Mouse (Mus musculus): ENCODE measurements around the gene Erg. TPM values are rescaled to one million over a fixed set of nuclear protein-coding genes. Genes with fewer than 3 reads are reported as not detected.
A peak's percentile ranks its signal among the peaks of the same experiment; 100 is the strongest.

Gene Erg
- polyA plus RNA-seq, 1 experiment from 2014 or later, result 0.75 TPM

GRCm38 (mm10) chr16:95353838-95354237 is 232.6 kb downstream of the Erg start:
- no peak overlapping the region for H3K4me2 ChIP-seq (ENCODE audit: low read length)
- no peak overlapping the region for H3K27ac ChIP-seq (ENCODE audit: low read depth, low read length)
- H3K4me1 ChIP-seq (ENCODE audit: control insufficient read depth, insufficient read depth, low read length), result no peaks in the 10 kb centered on the region
- H3K9ac ChIP-seq (ENCODE audit: low read length), result no peak overlapping the region
- ATAC-seq (no peak), DNase-seq (ENCODE audit: low spot score) (no peak)
- no peaks in the 10 kb centered on the region for H3K27me3 ChIP-seq (replicated peaks; ENCODE audit: control insufficient read depth, insufficient read depth, low read length)
- 82% methylated on average over 8 of the region's 8 CpGs for WGBS
- no peak overlapping the region for H3K4me3 ChIP-seq (ENCODE audit: low read depth, low read length)
- no peaks in the 10 kb centered on the region for H3K36me3 ChIP-seq (ENCODE audit: control insufficient read depth, insufficient read depth, low read length)
- H3K9me3 ChIP-seq (replicated peaks; ENCODE audit: control insufficient read depth, low read length), result no peaks in the 10 kb centered on the region

DNA sequence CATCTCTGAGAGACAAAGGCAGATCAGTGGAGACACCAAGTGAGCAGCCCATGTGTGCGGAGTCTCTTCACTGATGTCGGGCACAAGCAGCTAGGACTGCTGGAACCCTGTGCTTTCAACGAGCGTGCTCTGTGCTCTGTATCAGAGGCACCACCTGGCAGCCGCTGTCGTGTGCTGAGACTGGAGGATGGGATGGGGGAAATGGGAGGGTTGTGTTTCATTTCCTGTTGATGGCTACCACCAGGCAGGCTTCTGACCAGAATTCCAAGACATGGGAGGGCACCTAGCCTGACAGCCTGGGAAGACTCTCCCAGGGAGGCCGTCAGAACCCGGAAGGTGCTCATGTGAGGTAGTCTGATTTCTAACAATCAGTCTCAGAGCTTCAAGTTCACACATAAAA is 234.1 kb downstream of the Erg start:
- Histone ChIP-seq H3K9me3 (replicated peaks; ENCODE audit: control insufficient read depth, low read length) (no peaks in the 10 kb centered on the region), H3K27ac (ENCODE audit: low read depth, low read length) (no peak overlapping the region), H3K4me1 (ENCODE audit: control insufficient read depth, insufficient read depth, low read length) (no peaks in the 10 kb centered on the region), H3K27me3 (replicated peaks; ENCODE audit: control insufficient read depth, insufficient read depth, low read length) (no peaks in the 10 kb centered on the region), H3K36me3 (ENCODE audit: control insufficient read depth, insufficient read depth, low read length) (no peaks in the 10 kb centered on the region), H3K4me3 (ENCODE audit: low read depth, low read length) (no peak overlapping the region), H3K4me2 (ENCODE audit: low read length) (no peak overlapping the region), H3K9ac (ENCODE audit: low read length) (no peak overlapping the region)
- DNase-seq (ENCODE audit: low spot score), result no peak
- WGBS, result 61% methylated on average over 8 of the region's 8 CpGs
- ATAC-seq, result no peak

DNA sequence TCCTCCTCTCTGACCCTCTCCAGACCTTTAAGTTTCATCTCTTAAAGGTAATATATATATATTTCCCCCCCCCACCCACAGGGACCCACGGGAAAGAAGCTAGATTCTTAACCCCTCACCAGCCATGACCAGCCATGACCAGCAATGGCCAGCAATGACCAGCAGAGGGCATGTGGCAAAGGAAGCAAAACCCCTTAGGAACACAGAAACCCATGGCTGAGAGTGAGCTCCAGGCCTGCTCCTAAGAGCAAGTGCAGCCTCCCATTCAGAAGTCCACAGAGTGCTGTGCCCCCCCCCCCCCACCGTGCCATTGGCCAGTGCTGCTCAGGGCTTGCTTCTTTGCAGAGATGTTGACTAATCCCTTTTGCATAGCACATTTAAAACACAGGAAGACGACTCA is 235.9 kb downstream of the Erg start:
- DNase-seq (ENCODE audit: low spot score) (peak; percentile 68), ATAC-seq (peak; percentile 57)
- H3K9ac ChIP-seq (ENCODE audit: low read length), result no peak overlapping the region
- H3K4me1 ChIP-seq (ENCODE audit: control insufficient read depth, insufficient read depth, low read length), result no peaks in the 10 kb centered on the region
- H3K4me3 ChIP-seq (ENCODE audit: low read depth, low read length), result no peak overlapping the region
- no peaks in the 10 kb centered on the region for H3K9me3 ChIP-seq (replicated peaks; ENCODE audit: control insufficient read depth, low read length)
- no peaks in the 10 kb centered on the region for H3K36me3 ChIP-seq (ENCODE audit: control insufficient read depth, insufficient read depth, low read length)
- H3K4me2 ChIP-seq (ENCODE audit: low read length), result no peak overlapping the region
- no peaks in the 10 kb centered on the region for H3K27me3 ChIP-seq (replicated peaks; ENCODE audit: control insufficient read depth, insufficient read depth, low read length)
- no peak overlapping the region for H3K27ac ChIP-seq (ENCODE audit: low read depth, low read length)
- WGBS, result 29% methylated on average over 3 of the region's 3 CpGs

DNA sequence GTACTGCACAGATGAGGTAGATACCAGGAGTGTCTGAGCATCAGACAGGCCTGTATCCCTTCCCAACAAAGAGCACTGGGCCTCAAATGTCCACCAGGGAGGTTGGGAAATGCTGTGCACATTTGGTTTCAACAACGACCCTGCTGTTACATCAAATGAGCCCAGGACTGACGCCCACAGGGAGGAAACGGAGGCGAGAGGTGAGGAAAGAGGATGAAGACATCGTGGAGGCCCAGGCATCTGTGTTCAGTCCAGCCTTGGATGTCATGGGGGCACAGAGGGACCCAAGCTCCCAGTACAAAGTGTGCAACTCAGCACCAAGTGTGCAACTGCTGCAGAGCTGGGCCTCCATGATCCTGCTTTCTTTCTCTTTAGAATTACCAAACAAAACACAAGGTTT is 236.6 kb downstream of the Erg start:
- Histone ChIP-seq H3K9ac (ENCODE audit: low read length) (no peak overlapping the region), H3K4me1 (ENCODE audit: control insufficient read depth, insufficient read depth, low read length) (no peaks in the 10 kb centered on the region), H3K4me2 (ENCODE audit: low read length) (no peak overlapping the region), H3K36me3 (ENCODE audit: control insufficient read depth, insufficient read depth, low read length) (no peaks in the 10 kb centered on the region), H3K27ac (ENCODE audit: low read depth, low read length) (no peak overlapping the region), H3K4me3 (ENCODE audit: low read depth, low read length) (no peak overlapping the region), H3K27me3 (replicated peaks; ENCODE audit: control insufficient read depth, insufficient read depth, low read length) (no peaks in the 10 kb centered on the region), H3K9me3 (replicated peaks; ENCODE audit: control insufficient read depth, low read length) (no peaks in the 10 kb centered on the region)
- 85% methylated on average over 5 of the region's 5 CpGs for WGBS
- ATAC-seq (no peak), DNase-seq (ENCODE audit: low spot score) (no peak)

DNA sequence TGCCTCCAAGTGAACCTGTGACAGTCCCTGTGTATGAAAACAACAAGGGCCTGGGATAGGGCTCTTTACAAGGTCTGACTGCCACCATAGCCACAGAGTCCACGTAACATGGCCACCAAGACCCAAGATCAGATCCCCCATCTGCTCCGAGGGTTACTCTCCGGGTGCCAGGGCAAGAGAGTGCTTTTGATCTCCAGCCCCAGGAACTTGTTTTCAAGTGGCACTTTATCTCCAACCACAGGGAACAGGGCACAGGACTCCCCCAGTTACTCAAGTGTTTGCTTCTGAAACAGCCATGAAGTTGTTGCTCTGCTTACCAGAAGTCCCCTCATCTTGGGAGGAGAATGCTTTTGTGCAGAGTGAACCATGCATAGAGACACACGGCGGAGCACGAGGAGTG is 237.0 kb downstream of the Erg start:
- DNase-seq (ENCODE audit: low spot score), result no peak

GRCm38 (mm10) chr16:95348555-95348954 is 237.8 kb downstream of the Erg start:
- no peak overlapping the region for H3K4me3 ChIP-seq (ENCODE audit: low read depth, low read length)
- no peaks in the 10 kb centered on the region for H3K27me3 ChIP-seq (replicated peaks; ENCODE audit: control insufficient read depth, insufficient read depth, low read length)
- DNase-seq (ENCODE audit: low spot score), result no peak
- no peak overlapping the region for H3K4me2 ChIP-seq (ENCODE audit: low read length)
- WGBS, result 87% methylated on average over 9 of the region's 9 CpGs
- no peak overlapping the region for H3K27ac ChIP-seq (ENCODE audit: low read depth, low read length)
- H3K9me3 ChIP-seq (replicated peaks; ENCODE audit: control insufficient read depth, low read length), result no peaks in the 10 kb centered on the region
- no peaks in the 10 kb centered on the region for H3K36me3 ChIP-seq (ENCODE audit: control insufficient read depth, insufficient read depth, low read length)
- no peak overlapping the region for H3K9ac ChIP-seq (ENCODE audit: low read length)
- H3K4me1 ChIP-seq (ENCODE audit: control insufficient read depth, insufficient read depth, low read length), result no peaks in the 10 kb centered on the region
- no peak for ATAC-seq

More for the DNA sequence above, 237.0 kb downstream of the Erg start:
- no peaks in the 10 kb centered on the region for H3K9me3 ChIP-seq (replicated peaks; ENCODE audit: control insufficient read depth, low read length)
- H3K9ac ChIP-seq (ENCODE audit: low read length), result no peak overlapping the region
- 83% methylated on average over 6 of the region's 6 CpGs for WGBS
- H3K4me1 ChIP-seq (ENCODE audit: control insufficient read depth, insufficient read depth, low read length), result no peaks in the 10 kb centered on the region
- H3K36me3 ChIP-seq (ENCODE audit: control insufficient read depth, insufficient read depth, low read length), result no peaks in the 10 kb centered on the region
- H3K27me3 ChIP-seq (replicated peaks; ENCODE audit: control insufficient read depth, insufficient read depth, low read length), result no peaks in the 10 kb centered on the region
- no peak overlapping the region for H3K4me2 ChIP-seq (ENCODE audit: low read length)
- no peak overlapping the region for H3K4me3 ChIP-seq (ENCODE audit: low read depth, low read length)
- no peak for ATAC-seq
- no peak overlapping the region for H3K27ac ChIP-seq (ENCODE audit: low read depth, low read length)

DNA sequence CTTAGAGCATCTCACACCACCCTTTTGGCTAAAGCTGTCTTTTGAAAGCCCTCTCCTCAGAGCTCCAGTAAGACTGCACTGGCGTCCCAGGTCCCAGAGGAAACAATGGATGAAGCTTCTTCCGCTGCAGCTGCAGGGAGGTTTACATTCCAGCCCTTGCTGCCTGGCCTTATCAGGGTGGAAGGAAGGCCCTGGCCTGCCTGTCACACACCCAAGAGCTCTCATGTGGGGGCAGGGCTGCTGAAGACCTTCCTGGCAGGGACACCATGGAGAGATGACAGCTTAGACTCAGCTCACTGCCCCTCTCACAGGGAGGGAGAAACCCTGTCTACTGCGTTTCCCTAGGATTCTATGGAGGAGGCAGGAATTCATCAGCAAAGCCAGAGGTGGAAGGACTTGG is 239.2 kb downstream of the Erg start:
- WGBS, result 11% methylated on average over 3 of the region's 3 CpGs
- H3K27ac ChIP-seq (ENCODE audit: low read depth, low read length), result no peak overlapping the region
- no peaks in the 10 kb centered on the region for H3K4me1 ChIP-seq (ENCODE audit: control insufficient read depth, insufficient read depth, low read length)
- DNase-seq (ENCODE audit: low spot score) (no peak), ATAC-seq (no peak)
- no peak overlapping the region for H3K9ac ChIP-seq (ENCODE audit: low read length)
- H3K36me3 ChIP-seq (ENCODE audit: control insufficient read depth, insufficient read depth, low read length), result no peaks in the 10 kb centered on the region
- H3K27me3 ChIP-seq (replicated peaks; ENCODE audit: control insufficient read depth, insufficient read depth, low read length), result no peaks in the 10 kb centered on the region
- no peak overlapping the region for H3K4me3 ChIP-seq (ENCODE audit: low read depth, low read length)
- H3K4me2 ChIP-seq (ENCODE audit: low read length), result no peak overlapping the region
- no peaks in the 10 kb centered on the region for H3K9me3 ChIP-seq (replicated peaks; ENCODE audit: control insufficient read depth, low read length)

DNA sequence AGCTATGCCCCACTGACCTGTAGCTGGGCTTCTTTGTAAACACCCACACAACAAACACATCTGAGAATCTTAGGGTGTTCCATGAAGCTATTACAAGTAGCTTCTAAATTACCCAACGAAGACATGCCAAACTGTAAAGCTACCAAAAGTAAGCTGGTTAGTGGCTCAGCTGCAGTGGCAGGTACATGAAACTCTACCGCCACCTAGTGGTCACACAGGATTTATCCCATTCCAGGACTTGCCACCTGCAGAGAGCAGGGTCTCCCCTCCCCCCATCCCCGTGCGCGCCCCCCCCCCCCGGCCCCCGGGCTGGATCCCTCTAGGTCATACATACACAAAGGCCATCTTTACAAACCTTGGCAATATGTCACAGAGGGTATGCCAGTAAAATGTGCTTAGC is 240.5 kb downstream of the Erg start:
- ATAC-seq (peak; percentile 18; the same call in 1 of the 2 replicates), DNase-seq (ENCODE audit: low spot score) (peak; percentile 92)
- H3K9me3 ChIP-seq (replicated peaks; ENCODE audit: control insufficient read depth, low read length), result no peaks in the 10 kb centered on the region
- H3K9ac ChIP-seq (ENCODE audit: low read length), result no peak overlapping the region
- no peaks in the 10 kb centered on the region for H3K36me3 ChIP-seq (ENCODE audit: control insufficient read depth, insufficient read depth, low read length)
- no peaks in the 10 kb centered on the region for H3K4me1 ChIP-seq (ENCODE audit: control insufficient read depth, insufficient read depth, low read length)
- no peaks in the 10 kb centered on the region for H3K27me3 ChIP-seq (replicated peaks; ENCODE audit: control insufficient read depth, insufficient read depth, low read length)
- H3K4me2 ChIP-seq (ENCODE audit: low read length), result no peak overlapping the region
- 4% methylated on average over 7 of the region's 7 CpGs for WGBS
- no peak overlapping the region for H3K4me3 ChIP-seq (ENCODE audit: low read depth, low read length)
- H3K27ac ChIP-seq (ENCODE audit: low read depth, low read length), result no peak overlapping the region

- WGBS, result 70% methylated on average over 10 of the region's 10 CpGs
- ATAC-seq (no peak), DNase-seq (ENCODE audit: low spot score) (no peak)
- H3K36me3 ChIP-seq (ENCODE audit: control insufficient read depth, insufficient read depth, low read length), result no peaks in the 10 kb centered on the region
- no peaks in the 10 kb centered on the region for H3K9me3 ChIP-seq (replicated peaks; ENCODE audit: control insufficient read depth, low read length)
- H3K27me3 ChIP-seq (replicated peaks; ENCODE audit: control insufficient read depth, insufficient read depth, low read length), result no peaks in the 10 kb centered on the region
- no peak overlapping the region for H3K4me3 ChIP-seq (ENCODE audit: low read depth, low read length)
- no peak overlapping the region for H3K27ac ChIP-seq (ENCODE audit: low read depth, low read length)
- no peak overlapping the region for H3K9ac ChIP-seq (ENCODE audit: low read length)
- no peak overlapping the region for H3K4me2 ChIP-seq (ENCODE audit: low read length)
- no peaks in the 10 kb centered on the region for H3K4me1 ChIP-seq (ENCODE audit: control insufficient read depth, insufficient read depth, low read length)
Measured at GRCm38 (mm10) chr16:95344961-95345360, 241.4 kb downstream of the Erg start.

Measured in forebrain, embryonic 14.5 days (tissue).